In the genomic region with DNA sequence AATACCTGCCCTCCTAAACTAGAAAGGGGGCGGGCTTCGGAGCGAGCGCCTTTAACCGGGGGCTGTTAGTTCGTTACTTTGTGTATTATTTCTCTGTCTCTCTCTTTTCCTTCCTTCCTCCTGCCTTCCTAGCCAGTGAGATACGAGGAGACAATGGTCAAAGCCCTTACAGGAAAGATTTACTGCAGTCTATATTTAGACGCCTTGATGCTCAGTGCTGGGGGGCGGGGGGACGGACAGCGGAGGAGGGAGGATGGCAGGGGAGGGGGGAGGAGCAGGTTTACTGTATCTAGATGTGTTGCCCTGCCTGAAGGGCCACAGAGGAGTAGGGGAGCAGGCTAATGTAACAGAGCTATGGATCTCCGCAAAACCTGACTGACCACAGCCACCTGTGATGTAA, we compare ENCODE assay signal across 14 mouse cellular contexts. TPM values are rescaled to one million over a fixed set of nuclear protein-coding genes. Genes with fewer than 3 reads are reported as not detected.
DNase-seq lines count a peak whose midpoint lies in the region; ATAC-seq and TF ChIP-seq lines count a peak whose summit lies in the region.
"Had no signal": no experiment of that assay in that cellular context is flagged by ENCODE, and none has a peak within 500 bp of the region (broad histone marks: within the 10 kb centered on the region; RNA-seq: fewer than 3 reads in every experiment).

No protein-coding gene starts in this region.

- peak; percentile 19 for DNase-seq in heart, postnatal 0 days (ENCODE audit: low spot score)
- DNase-seq in heart, postnatal 36 days, result no peak
- no peak for DNase-seq in liver
- no peak for DNase-seq in layer of hippocampus, adult 18-20 months (ENCODE audit: low spot score in 2 of 2)
- DNase-seq: cerebellum, adult 9-11 months; heart, adult 18-20 months; layer of hippocampus, adult 9-11 months; left cerebral cortex, postnatal 4 days; lung, postnatal 4 days; retina, postnatal 1 day had no signal

- WGBS in heart, postnatal 0 days, result 8% methylated on average over 12 of the region's 12 CpGs
- 14% methylated on average over 12 of the region's 12 CpGs for WGBS in liver, embryonic 12.5 days (ENCODE audit: insufficient replicate concordance)
- 28% methylated on average over 12 of the region's 12 CpGs for WGBS in embryonic facial prominence, embryonic 13.5 days
- 11% methylated on average over 12 of the region's 12 CpGs for WGBS in intestine, embryonic 15.5 days

- intact Hi-C loops in heart, postnatal 36 days (cut with DNase I), result no loop called here

- TF ChIP-seq CTCF in heart, postnatal 0 days (IDR thresholded peaks at IDR 0.05; ENCODE audit: low read depth), result no peak

- H3K27ac ChIP-seq in heart, postnatal 0 days (ENCODE audit: low read depth), result 0 out of 2 replicates have a peak overlapping the region, but pooled peaks have one; percentile 6
- no peak overlapping the region for H3K27ac ChIP-seq in liver, embryonic 12.5 days
- H3K27ac ChIP-seq in embryonic facial prominence, embryonic 13.5 days, result no peak overlapping the region
- H3K27ac ChIP-seq in intestine, embryonic 15.5 days, result no peak overlapping the region

- peak overlapping the region; percentile 40 for H3K4me2 ChIP-seq in heart, postnatal 0 days (ENCODE audit: low read depth, low read length)
- H3K4me2 ChIP-seq in liver, embryonic 12.5 days, result peak overlapping the region; percentile 17; the same call in 1 of the 2 replicates
- H3K4me2 ChIP-seq in embryonic facial prominence, embryonic 13.5 days, result peak overlapping the region; percentile 22
- H3K4me2 ChIP-seq in intestine, embryonic 15.5 days (replicated peaks), result peak overlapping the region; percentile 41

- H3K9me3 ChIP-seq in heart, postnatal 0 days (replicated peaks; ENCODE audit: control insufficient read depth, low read length), result no peaks in the 10 kb centered on the region
- peaks cover 4% of the 10 kb centered on the region for H3K9me3 ChIP-seq in liver, embryonic 12.5 days (replicated peaks)
- 0 out of 2 replicates have a peak, but pooled peaks cover 1% of the 10 kb centered on the region for H3K9me3 ChIP-seq in embryonic facial prominence, embryonic 13.5 days
- peaks cover under 1% of the 10 kb centered on the region; the same call in 1 of the 2 replicates for H3K9me3 ChIP-seq in intestine, embryonic 15.5 days

- 0 out of 2 replicates have a peak, but pooled peaks cover 7% of the 10 kb centered on the region for H3K4me1 ChIP-seq in heart, postnatal 0 days (ENCODE audit: control insufficient read depth, insufficient read depth)
- H3K4me1 ChIP-seq in liver, embryonic 12.5 days, result peaks cover 15% of the 10 kb centered on the region; the same call in 1 of the 2 replicates
- peaks cover 18% of the 10 kb centered on the region for H3K4me1 ChIP-seq in embryonic facial prominence, embryonic 13.5 days
- H3K4me1 ChIP-seq in intestine, embryonic 15.5 days (replicated peaks), result peaks cover 27% of the 10 kb centered on the region

- 0 out of 2 replicates have a peak, but pooled peaks have one; percentile 18 for ATAC-seq in heart, postnatal 0 days (ENCODE audit: insufficient read depth, low read depth)
- ATAC-seq in liver, embryonic 12.5 days, result no peak
- no peak for ATAC-seq in embryonic facial prominence, embryonic 13.5 days (ENCODE audit: insufficient number of reproducible peaks, insufficient read depth, low FRiP score, low TSS enrichment, low read depth)
- ATAC-seq in intestine, embryonic 15.5 days, result peak; percentile 54; the same call in 1 of the 2 replicates

- no peaks in the 10 kb centered on the region for H3K27me3 ChIP-seq in heart, postnatal 0 days (ENCODE audit: control insufficient read depth, insufficient read depth, low read length)
- peaks cover 17% of the 10 kb centered on the region; the same call in 1 of the 2 replicates for H3K27me3 ChIP-seq in liver, embryonic 12.5 days (replicated peaks)
- 0 out of 2 replicates have a peak, but pooled peaks cover 4% of the 10 kb centered on the region for H3K27me3 ChIP-seq in embryonic facial prominence, embryonic 13.5 days
- no peaks in the 10 kb centered on the region for H3K27me3 ChIP-seq in intestine, embryonic 15.5 days (replicated peaks)

- H3K9ac ChIP-seq in heart, postnatal 0 days (replicated peaks; ENCODE audit: low read depth, low read length), result no peak overlapping the region
- no peak overlapping the region for H3K9ac ChIP-seq in liver, embryonic 12.5 days
- H3K9ac ChIP-seq in embryonic facial prominence, embryonic 13.5 days, result no peak overlapping the region
- H3K9ac ChIP-seq in intestine, embryonic 15.5 days, result no peak overlapping the region

- H3K36me3 ChIP-seq in heart, postnatal 0 days (replicated peaks; ENCODE audit: control insufficient read depth, insufficient read depth, low read length), result no peaks in the 10 kb centered on the region
- no peaks in the 10 kb centered on the region for H3K36me3 ChIP-seq in liver, embryonic 12.5 days
- no peaks in the 10 kb centered on the region for H3K36me3 ChIP-seq in embryonic facial prominence, embryonic 13.5 days
- H3K36me3 ChIP-seq in intestine, embryonic 15.5 days, result no peaks in the 10 kb centered on the region

- TF ChIP-seq EP300 in heart, postnatal 0 days (IDR thresholded peaks at IDR 0.05; ENCODE audit: low read depth), result no peak

- H3K4me3 ChIP-seq in heart, postnatal 0 days (ENCODE audit: low read depth, low read length), result no peak overlapping the region
- no peak overlapping the region for H3K4me3 ChIP-seq in liver, embryonic 12.5 days
- H3K4me3 ChIP-seq in embryonic facial prominence, embryonic 13.5 days, result no peak overlapping the region
- 0 out of 2 replicates have a peak overlapping the region, but pooled peaks have one; percentile 7 for H3K4me3 ChIP-seq in intestine, embryonic 15.5 days (replicated peaks)
- H3K4me3 ChIP-seq: myocyte had no signal

RNA-seq across cellular contexts. Expression of a gene that starts 12.6 kb away (rescaled TPM):
- 3.3 and 9.5 TPM in 2 replicates for total RNA-seq in heart, postnatal 0 days (2014; rRNA removed; ENCODE audit: low replicate concordance)
- 1.3 and 1.4 TPM in 2 replicates for polyA plus RNA-seq in heart, postnatal 0 days (2015; fragmentation: Nextera tagmentation; extraction: Ambion mirVana)
- total RNA-seq in heart, postnatal 36 days (2021), result 10 to 100 TPM; 21.6 to 26.8 TPM
- 2.5 and 2.7 TPM in 2 replicates for polyA plus RNA-seq in liver, embryonic 12.5 days (2016; fragmentation: Nextera tagmentation; extraction: Ambion mirVana)
- 4.0 and 4.8 TPM in 2 replicates for polyA plus RNA-seq in embryonic facial prominence, embryonic 13.5 days (2015; fragmentation: Nextera tagmentation; extraction: Ambion mirVana)
- 6.9 and 7.1 TPM in 2 replicates for polyA plus RNA-seq in intestine, embryonic 15.5 days (2015; fragmentation: Nextera tagmentation; extraction: Ambion mirVana)
- total RNA-seq in layer of hippocampus, adult 18-20 months (2021), result 10 to 100 TPM; 30.8 to 31.3 TPM

RNA-seq across cellular contexts. Expression of a gene that starts 38.3 kb away (rescaled TPM):
- total RNA-seq in heart, postnatal 0 days (2014; rRNA removed; ENCODE audit: low replicate concordance), result 7,568 and 8,637 TPM in 2 replicates
- polyA plus RNA-seq in heart, postnatal 0 days (2015; fragmentation: Nextera tagmentation; extraction: Ambion mirVana), result 15,488 and 15,525 TPM in 2 replicates
- over 10,000 TPM; 18,107 to 20,333 TPM for total RNA-seq in heart, postnatal 36 days (2021)
- 0.35 and 2.5 TPM in 2 replicates for polyA plus RNA-seq in liver, embryonic 12.5 days (2016; fragmentation: Nextera tagmentation; extraction: Ambion mirVana)
- 31.8 TPM in 1 of 2 replicates, not detected in the other for polyA plus RNA-seq in embryonic facial prominence, embryonic 13.5 days (2015; fragmentation: Nextera tagmentation; extraction: Ambion mirVana)
- polyA plus RNA-seq in intestine, embryonic 15.5 days (2015; fragmentation: Nextera tagmentation; extraction: Ambion mirVana), result 0.45 and 0.62 TPM in 2 replicates
- total RNA-seq in layer of hippocampus, adult 18-20 months (2021), result 1 to 10 TPM; 1.1 to 2.2 TPM
- total RNA-seq: left cerebral cortex, postnatal 4 days had no signal

Comparison
In these comparisons a context has a peak if more than half of its experiments do, and no peak if none do; other contexts are left out.
1. ATAC-seq: peak in heart, postnatal 0 days (single experiment) and intestine, embryonic 15.5 days (single experiment); none in liver, embryonic 12.5 days (single experiment) and embryonic facial prominence, embryonic 13.5 days (single experiment).
2. RNA of a gene that starts 38.3 kb away (polyA plus RNA-seq): 15,488 to 15,525 TPM in heart, postnatal 0 days; 0.45 to 0.62 TPM in intestine, embryonic 15.5 days, 0.35 to 2.5 TPM in liver, embryonic 12.5 days and 31.8 TPM in embryonic facial prominence, embryonic 13.5 days; every median in the first group is over 100 times any median in the second.
3. Peak in every context shown above with its lines, with median percentiles within 50 percentile points of each other: H3K4me2 ChIP-seq.